Mouse (Mus musculus) ES-Bruce4 (cell line): ENCODE measurements at regions not wholly inside any gene's neighbourhood (a gene's known extent, or its start where the extent isn't known, plus 50 kb on each side); places are given as distances from the start of the nearest gene placed in this dataset.

Experiments
- CTCF ChIP-seq: IDR thresholded peaks from one replicate; pipeline ENCODE4 v1.8.1; 2011; ENCODE audit warnings: low read depth, low read length
- EP300 ChIP-seq: IDR thresholded peaks from 2 replicates; pipeline ENCODE4 v1.6.1; 2011; ENCODE audit warnings: low read depth, low read length; ENCODE audit not compliant: insufficient read depth
- POLR2A ChIP-seq: IDR thresholded peaks from one replicate; pipeline ENCODE4 v1.8.1; 2011; ENCODE audit warnings: low read length; ENCODE audit not compliant: insufficient read depth

- TF ChIP-seq POLR2A, result no peak
- TF ChIP-seq CTCF, result no peak
- no peak for TF ChIP-seq EP300
These were observed 144.6 kb upstream of the Vstm2b start for GRCm38 (mm10) chr7:40753490-40753889.
